Comparison of ENCODE assay signal across 36 mouse cellular contexts in the genomic region with DNA sequence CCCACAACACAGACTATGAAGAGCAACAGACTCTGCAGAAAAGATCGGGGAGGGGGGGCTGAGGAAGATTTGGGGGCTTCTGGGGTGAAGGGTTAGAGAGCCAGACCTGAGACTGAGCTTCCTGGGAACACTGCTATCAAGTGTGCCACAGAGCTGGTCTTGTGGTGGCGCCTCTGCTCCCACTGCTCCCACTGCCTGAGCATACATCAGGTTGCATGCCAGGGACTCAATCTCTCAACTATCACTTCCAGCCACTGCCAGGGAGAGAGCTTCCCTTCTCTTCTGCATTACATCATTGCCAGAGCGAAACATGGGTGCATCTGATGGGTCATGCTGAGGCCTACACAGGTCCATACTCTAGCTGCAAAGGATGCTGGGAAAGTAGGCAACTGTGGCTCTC. TPM values are rescaled to one million over a fixed set of nuclear protein-coding genes. Genes with fewer than 3 reads are reported as not detected.
"Had no signal": no experiment of that assay in that cellular context is flagged by ENCODE, and none has a peak within 500 bp of the region (broad histone marks: within the 10 kb centered on the region; RNA-seq: fewer than 3 reads in every experiment).

No protein-coding gene starts in this region.

- DNase-seq: heart, postnatal 10 days; heart, postnatal 14 days; heart, postnatal 36 days; heart, postnatal 4 days; kidney, adult 11 months; kidney, adult 18-20 months; kidney, adult 2 months; kidney, adult 8-10 months; kidney, adult 9 months; kidney, postnatal 10 days; kidney, postnatal 14 days; kidney, postnatal 25 days; kidney, postnatal 36 days; kidney, postnatal 4 days; layer of hippocampus, adult 9-11 months; layer of hippocampus, postnatal 36 days had no signal

- H3K36me3 ChIP-seq: heart, embryonic 12.5 days; heart, embryonic 13.5 days; heart, embryonic 15.5 days; hindbrain, embryonic 10.5 days; hindbrain, embryonic 12.5 days; hindbrain, embryonic 13.5 days; hindbrain, embryonic 15.5 days; intestine, embryonic 15.5 days; kidney, embryonic 15.5 days had no signal

- H3K4me2 ChIP-seq: heart, embryonic 11.5 days; heart, embryonic 12.5 days; heart, embryonic 13.5 days; heart, embryonic 15.5 days; hindbrain, embryonic 12.5 days; hindbrain, embryonic 13.5 days; hindbrain, embryonic 14.5 days; hindbrain, embryonic 15.5 days; intestine, embryonic 15.5 days; kidney, embryonic 15.5 days had no signal

- H3K9ac ChIP-seq: heart, embryonic 12.5 days; heart, embryonic 13.5 days; heart, embryonic 15.5 days; hindbrain, embryonic 12.5 days; hindbrain, embryonic 13.5 days; hindbrain, embryonic 14.5 days; hindbrain, embryonic 15.5 days; intestine, embryonic 15.5 days; kidney, embryonic 15.5 days had no signal

- H3K9me3 ChIP-seq: heart, embryonic 12.5 days; heart, embryonic 13.5 days; heart, embryonic 15.5 days; hindbrain, embryonic 10.5 days; hindbrain, embryonic 12.5 days; hindbrain, embryonic 13.5 days; hindbrain, embryonic 15.5 days; intestine, embryonic 15.5 days; kidney, embryonic 15.5 days had no signal

- ATAC-seq: hindbrain, embryonic 16.5 days; hindbrain, postnatal 0 days; inflammation-experienced regulatory T-cells, adult 6 months; intestine, embryonic 15.5 days; intestine, embryonic 16.5 days; intestine, postnatal 0 days had no signal

- H3K27ac ChIP-seq: heart, embryonic 13.5 days; heart, embryonic 15.5 days; hindbrain, embryonic 10.5 days; hindbrain, embryonic 12.5 days; hindbrain, embryonic 13.5 days; hindbrain, embryonic 14.5 days; hindbrain, embryonic 15.5 days; hindbrain, postnatal 0 days; intestine, embryonic 15.5 days; kidney, embryonic 15.5 days; kidney, postnatal 0 days; layer of hippocampus, adult 2 months had no signal

- H3K4me3 ChIP-seq: heart, embryonic 12.5 days; heart, embryonic 13.5 days; heart, embryonic 15.5 days; hindbrain, embryonic 10.5 days; hindbrain, embryonic 12.5 days; hindbrain, embryonic 13.5 days; hindbrain, embryonic 15.5 days; intestine, embryonic 15.5 days; kidney, embryonic 15.5 days; layer of hippocampus, adult 2 months had no signal

RNA-seq across cellular contexts. Expression of a gene that starts 2.8 kb away (rescaled TPM):
- total RNA-seq: hematopoietic stem cell, adult 5-6 weeks had no signal
- polyA plus RNA-seq: kidney, embryonic 14.5 days had no signal
